Mouse (Mus musculus) spleen, postnatal 14 days (tissue): Measurements from ENCODE around the gene Kmo.

ENCODE experiments used
- DNase-seq, 2 experiments: peaks; one replicate each; pipeline ENCODE4 v3.0.0; 2021 to 2022; ENCODE audit warnings: low spot score in 2 of 2

Kmo gene

GRCm38 (mm10) chr1:175631721-175632221, 11.6 kb downstream of the Kmo start:
- no peak for DNase-seq

- DNase-seq: no peak
Measured at GRCm38 (mm10) chr1:175632470-175632869, 12.3 kb downstream of the Kmo start.

GRCm38 (mm10) chr1:175637677-175638076, 17.5 kb downstream of the Kmo start:
- no peak for DNase-seq

GRCm38 (mm10) chr1:175639072-175639471, 18.9 kb downstream of the Kmo start:
- no peak for DNase-seq

- DNase-seq: no peak
Measured at GRCm38 (mm10) chr1:175640435-175641150, 20.4 kb downstream of the Kmo start.

- no peak for DNase-seq
Measured at GRCm38 (mm10) chr1:175643496-175644265, 23.5 kb downstream of the Kmo start.

- DNase-seq: no peak
Measured at GRCm38 (mm10) chr1:175646952-175647351, 26.8 kb downstream of the Kmo start.

- DNase-seq: no peak
Measured at GRCm38 (mm10) chr1:175648615-175649014, 28.4 kb downstream of the Kmo start.

GRCm38 (mm10) chr1:175659900-175660299, 39.7 kb downstream of the Kmo start:
- DNase-seq: no peak

- DNase-seq: peak in 1 of 2 experiments; percentile 29
Measured at GRCm38 (mm10) chr1:175668666-175669405, 48.7 kb downstream of the Kmo start.

- DNase-seq: no peak
Measured at GRCm38 (mm10) chr1:175669456-175669855, 49.3 kb downstream of the Kmo start.

GRCm38 (mm10) chr1:175670042-175670441, 49.9 kb downstream of the Kmo start:
- no peak for DNase-seq

GRCm38 (mm10) chr1:175671626-175672025, 51.4 kb downstream of the Kmo start:
- DNase-seq: no peak

- no peak for DNase-seq
Measured at GRCm38 (mm10) chr1:175673563-175674325, 53.6 kb downstream of the Kmo start.

GRCm38 (mm10) chr1:175675116-175675515, 54.9 kb downstream of the Kmo start:
- no peak for DNase-seq

GRCm38 (mm10) chr1:175677459-175677858, 57.3 kb downstream of the Kmo start:
- DNase-seq: no peak

- DNase-seq: no peak
Measured at GRCm38 (mm10) chr1:175680995-175681394, 60.8 kb downstream of the Kmo start.

GRCm38 (mm10) chr1:175691686-175692245, 71.6 kb downstream of the Kmo start:
- no peak for DNase-seq

GRCm38 (mm10) chr1:175692246-175692996, 72.2 kb downstream of the Kmo start, which contains the start of the genes Opn3 and Chml:
Gene Opn3 (minus strand): TSS chr1:175692776.
Gene Chml (minus strand): TSS chr1:175692901.
- peak; percentile 98 for DNase-seq

- no peak for DNase-seq
Measured at GRCm38 (mm10) chr1:175692997-175693361, 72.8 kb downstream of the Kmo start.
